Mouse (Mus musculus): ENCODE measurements around the gene Tjp1. TPM values are rescaled to one million over a fixed set of nuclear protein-coding genes. Genes with fewer than 3 reads are reported as not detected.

Tjp1 gene
- total RNA-seq, 1 experiment, result 39.3 TPM

DNA sequence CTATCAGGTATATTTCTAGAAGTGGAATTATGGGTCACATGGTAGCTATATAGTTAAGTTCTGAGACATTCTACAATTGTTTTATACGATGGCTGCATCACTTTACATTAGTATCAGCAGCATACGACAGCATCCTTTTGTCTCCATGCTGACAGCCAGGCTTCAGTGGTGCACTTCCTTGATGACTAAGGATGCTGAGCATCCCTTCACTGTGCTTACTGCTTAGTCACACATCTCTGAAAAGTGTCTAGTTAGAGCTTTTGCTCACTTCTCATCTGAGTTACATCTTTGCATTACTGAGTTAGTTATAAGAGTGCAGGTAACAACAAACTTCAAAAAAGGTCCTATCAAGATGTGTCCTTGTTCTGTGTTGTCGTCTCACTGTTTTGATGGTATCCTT, 182.3 kb downstream of the Tjp1 start:
- Histone ChIP-seq H3K27ac (ENCODE audit: insufficient read depth, low read depth, low read length, poor library complexity, severe bottlenecking) (no peak overlapping the region), H3K36me3 (ENCODE audit: control insufficient read depth, insufficient read depth, low read length, poor library complexity, severe bottlenecking) (peaks cover 3% of the 10 kb centered on the region; the same call in 1 of the 2 replicates)
- DNase-seq (ENCODE audit: low read depth, low spot score), result no peak

DNA sequence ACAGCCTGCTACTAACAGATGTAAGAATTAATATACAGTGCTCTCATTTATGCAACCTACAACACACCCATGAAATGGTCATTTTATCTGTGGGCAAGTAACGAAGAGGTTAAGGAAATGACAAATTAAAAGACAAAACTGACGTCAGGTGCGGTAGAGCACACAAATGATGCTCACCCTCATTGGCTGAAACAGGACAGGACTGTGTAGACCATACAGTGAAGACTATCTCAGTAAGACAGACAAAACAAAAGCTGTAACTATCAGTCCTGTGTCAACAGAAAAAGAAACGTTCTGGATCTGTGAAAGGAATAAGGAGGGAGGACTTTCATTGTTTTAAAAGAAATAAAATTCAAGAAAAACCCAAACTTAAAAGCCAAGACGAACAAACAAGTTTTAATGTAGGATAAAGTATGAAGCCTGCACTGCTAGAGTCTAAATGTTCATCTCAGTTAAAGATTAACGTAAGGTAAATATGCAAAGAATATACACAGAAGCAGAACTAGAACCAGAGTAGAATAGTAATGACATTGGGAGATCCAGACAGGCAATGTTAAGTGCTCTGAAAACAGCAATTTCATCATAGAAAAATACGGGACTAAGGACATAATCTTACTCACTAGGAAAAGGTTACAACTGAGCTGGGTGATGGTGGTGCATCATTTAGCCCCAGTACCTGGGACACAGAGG, 189.9 kb downstream of the Tjp1 start:
- DNase-seq (ENCODE audit: low read depth, low spot score), result no peak
- H3K27ac ChIP-seq (ENCODE audit: insufficient read depth, low read depth, low read length, poor library complexity, severe bottlenecking), result no peak overlapping the region
- TF ChIP-seq HCFC1 (IDR thresholded peaks at IDR 0.05; ENCODE audit: borderline replicate concordance, insufficient read depth, low read length) (no peak), CHD2 (IDR thresholded peaks at IDR 0.05; ENCODE audit: low read depth, low read length) (no peak), ZNF384 (IDR thresholded peaks at IDR 0.05; ENCODE audit: low read depth, low read length) (no peak)
- H3K36me3 ChIP-seq (ENCODE audit: control insufficient read depth, insufficient read depth, low read length, poor library complexity, severe bottlenecking), result peaks cover 14% of the 10 kb centered on the region
- no peaks in the 10 kb centered on the region for H3K4me1 ChIP-seq (ENCODE audit: control insufficient read depth in 2 of 2, insufficient read depth in 2 of 2, low read length in 2 of 2, poor library complexity in 1 of 2)
- no peak overlapping the region for H3K4me3 ChIP-seq (ENCODE audit: insufficient read depth in 1 of 2, low read depth in 1 of 2, low read length in 2 of 2, poor library complexity in 1 of 2, severe bottlenecking in 1 of 2)
- in situ Hi-C loops (cut with MboI; ENCODE audit: low sequenced_read_pairs in 2 of 2, unreplicated experiment in 2 of 2), result loop anchor here in 1 of 2 experiments (25.0 kb wide), 1 partner anchor 175 kb away; no protein-coding TSS in a partner anchor
- H3K9me3 ChIP-seq (ENCODE audit: control insufficient read depth, insufficient read depth, low read depth, low read length), result no peaks in the 10 kb centered on the region
- no peak overlapping the region for H3K9ac ChIP-seq (ENCODE audit: insufficient read depth, low read depth, low read length, poor library complexity, severe bottlenecking)

More for the DNA sequence above, 182.3 kb downstream of the Tjp1 start:
- in situ Hi-C loops (cut with MboI; ENCODE audit: low sequenced_read_pairs in 2 of 2, unreplicated experiment in 2 of 2), result loop anchor here in 1 of 2 experiments (25.0 kb wide), 1 partner anchor 167 kb away; no protein-coding TSS in a partner anchor
- no peak overlapping the region for H3K4me3 ChIP-seq (ENCODE audit: insufficient read depth in 1 of 2, low read depth in 1 of 2, low read length in 2 of 2, poor library complexity in 1 of 2, severe bottlenecking in 1 of 2)
- TF ChIP-seq HCFC1 (IDR thresholded peaks at IDR 0.05; ENCODE audit: borderline replicate concordance, insufficient read depth, low read length), result no peak
- no peak for TF ChIP-seq ZC3H11A (IDR thresholded peaks at IDR 0.05; ENCODE audit: borderline replicate concordance, low read depth, low read length)
- no peak for TF ChIP-seq ZNF384 (IDR thresholded peaks at IDR 0.05; ENCODE audit: low read depth, low read length)
- TF ChIP-seq MAFK (IDR thresholded peaks at IDR 0.05; ENCODE audit: insufficient read depth, low read depth, low read length), result no peak
- TF ChIP-seq CHD2 (IDR thresholded peaks at IDR 0.05; ENCODE audit: low read depth, low read length), result no peak
- no peaks in the 10 kb centered on the region for H3K4me1 ChIP-seq (ENCODE audit: control insufficient read depth in 2 of 2, insufficient read depth in 2 of 2, low read length in 2 of 2, poor library complexity in 1 of 2)
- H3K9me3 ChIP-seq (ENCODE audit: control insufficient read depth, insufficient read depth, low read depth, low read length), result no peaks in the 10 kb centered on the region
- no peak overlapping the region for H3K9ac ChIP-seq (ENCODE audit: insufficient read depth, low read depth, low read length, poor library complexity, severe bottlenecking)

DNA sequence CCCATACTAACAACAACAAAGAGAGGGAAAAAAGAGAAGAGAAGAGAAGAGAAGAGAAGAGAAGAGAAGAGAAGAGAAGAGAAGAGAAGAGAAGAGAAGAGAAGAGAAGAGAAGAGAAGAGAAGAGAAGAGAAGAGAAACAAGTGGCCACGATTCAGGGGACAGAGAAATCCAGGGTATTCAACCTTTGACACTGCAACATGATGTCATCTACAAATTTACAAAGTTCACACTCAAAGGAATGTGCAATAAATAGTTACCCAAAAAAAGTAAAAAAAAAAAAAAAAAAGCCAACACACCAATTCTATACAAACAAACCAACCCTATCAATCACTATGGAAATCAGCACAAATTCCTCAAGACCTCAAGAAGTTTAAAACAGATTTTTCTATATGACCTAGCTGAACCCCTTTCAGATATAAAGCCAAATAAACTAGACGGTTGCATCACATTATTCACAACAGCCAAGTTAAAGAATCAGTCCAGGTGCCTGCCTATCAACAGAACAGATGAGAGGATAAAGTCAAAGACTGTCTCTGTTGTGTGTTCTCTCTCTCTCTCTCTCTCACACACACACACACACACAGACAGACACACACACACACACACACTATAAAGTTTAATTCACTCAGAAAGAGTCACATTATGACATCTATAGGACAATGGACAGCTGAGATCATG, 194.4 kb downstream of the Tjp1 start:
- Histone ChIP-seq H3K9ac (ENCODE audit: insufficient read depth, low read depth, low read length, poor library complexity, severe bottlenecking) (no peak overlapping the region), H3K36me3 (ENCODE audit: control insufficient read depth, insufficient read depth, low read length, poor library complexity, severe bottlenecking) (peaks cover 10% of the 10 kb centered on the region)

DNA sequence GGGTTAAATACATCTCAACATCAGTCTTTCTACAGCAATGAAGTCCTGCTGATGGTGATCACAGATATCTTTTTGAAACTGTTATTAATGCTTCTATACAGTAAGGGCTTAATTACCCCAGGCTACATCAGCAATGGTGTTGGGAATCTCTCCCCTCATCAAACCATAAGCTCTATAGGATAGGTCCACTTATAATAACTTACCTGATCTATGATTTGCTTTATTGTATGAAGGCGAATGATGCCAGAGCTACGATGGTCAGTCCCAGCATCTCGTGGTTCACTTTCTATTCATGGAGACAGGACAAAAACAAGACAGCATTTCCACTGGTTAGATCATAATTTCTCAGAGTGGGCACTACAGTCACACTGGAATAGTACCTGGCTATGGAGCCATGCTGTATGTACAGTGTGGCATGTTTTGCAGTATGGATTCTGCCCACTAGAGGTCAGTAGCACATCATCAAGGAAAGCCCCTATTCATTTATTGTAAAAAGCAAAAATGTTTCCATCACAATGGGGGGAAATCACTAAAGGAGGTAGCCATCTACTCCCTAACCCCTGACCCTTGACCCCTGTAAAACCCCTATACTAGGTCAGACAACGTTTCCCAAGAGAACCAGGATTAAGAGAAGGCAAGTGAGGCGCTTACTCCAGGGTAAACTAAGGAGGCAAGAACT, 208.4 kb downstream of the Tjp1 start:
- no peaks in the 10 kb centered on the region for H3K9me3 ChIP-seq (ENCODE audit: control insufficient read depth, insufficient read depth, low read depth, low read length)
- no peak overlapping the region for H3K4me3 ChIP-seq (ENCODE audit: insufficient read depth in 1 of 2, low read depth in 1 of 2, low read length in 2 of 2, poor library complexity in 1 of 2, severe bottlenecking in 1 of 2)
- H3K36me3 ChIP-seq (ENCODE audit: control insufficient read depth, insufficient read depth, low read length, poor library complexity, severe bottlenecking), result peaks cover 20% of the 10 kb centered on the region
- in situ Hi-C loops (cut with MboI; ENCODE audit: low sequenced_read_pairs in 2 of 2, unreplicated experiment in 2 of 2), result no loop called here
- DNase-seq (ENCODE audit: low read depth, low spot score), result peak; percentile 49
- H3K9ac ChIP-seq (ENCODE audit: insufficient read depth, low read depth, low read length, poor library complexity, severe bottlenecking), result no peak overlapping the region
- no peaks in the 10 kb centered on the region for H3K4me1 ChIP-seq (ENCODE audit: control insufficient read depth in 2 of 2, insufficient read depth in 2 of 2, low read length in 2 of 2, poor library complexity in 1 of 2)
- no peak overlapping the region for H3K27ac ChIP-seq (ENCODE audit: insufficient read depth, low read depth, low read length, poor library complexity, severe bottlenecking)
- TF ChIP-seq CHD2 (IDR thresholded peaks at IDR 0.05; ENCODE audit: low read depth, low read length) (no peak), ZC3H11A (IDR thresholded peaks at IDR 0.05; ENCODE audit: borderline replicate concordance, low read depth, low read length) (peak; percentile 83; the same call in 1 of the 2 replicates)

More for the DNA sequence above, 194.4 kb downstream of the Tjp1 start:
- TF ChIP-seq HCFC1 (IDR thresholded peaks at IDR 0.05; ENCODE audit: borderline replicate concordance, insufficient read depth, low read length) (no peak), MAFK (IDR thresholded peaks at IDR 0.05; ENCODE audit: insufficient read depth, low read depth, low read length) (no peak), ZC3H11A (IDR thresholded peaks at IDR 0.05; ENCODE audit: borderline replicate concordance, low read depth, low read length) (no peak), CHD2 (IDR thresholded peaks at IDR 0.05; ENCODE audit: low read depth, low read length) (no peak), ZNF384 (IDR thresholded peaks at IDR 0.05; ENCODE audit: low read depth, low read length) (no peak)
- H3K9me3 ChIP-seq (ENCODE audit: control insufficient read depth, insufficient read depth, low read depth, low read length), result no peaks in the 10 kb centered on the region
- H3K4me1 ChIP-seq (ENCODE audit: control insufficient read depth in 2 of 2, insufficient read depth in 2 of 2, low read length in 2 of 2, poor library complexity in 1 of 2), result no peaks in the 10 kb centered on the region
- no peak overlapping the region for H3K27ac ChIP-seq (ENCODE audit: insufficient read depth, low read depth, low read length, poor library complexity, severe bottlenecking)
- H3K4me3 ChIP-seq (ENCODE audit: insufficient read depth in 1 of 2, low read depth in 1 of 2, low read length in 2 of 2, poor library complexity in 1 of 2, severe bottlenecking in 1 of 2), result no peak overlapping the region
- DNase-seq (ENCODE audit: low read depth, low spot score), result no peak
- in situ Hi-C loops (cut with MboI; ENCODE audit: low sequenced_read_pairs in 2 of 2, unreplicated experiment in 2 of 2), result loop anchor here in 1 of 2 experiments (25.0 kb wide), 1 partner anchor 179 kb away; no protein-coding TSS in a partner anchor

Measured in ES-E14 (cell line).